In genomic region chr11:75462253-75462783, GRCm38 (mm10) we compare ENCODE assay signal across 8 mouse cellular contexts. TPM values are rescaled to one million over a fixed set of nuclear protein-coding genes. Genes with fewer than 3 reads are reported as not detected.
DNase-seq lines count a peak whose midpoint lies in the region; ATAC-seq and TF ChIP-seq lines count a peak whose summit lies in the region.

No protein-coding gene starts in this region.

- H3K36me3 ChIP-seq in MEL (ENCODE audit: control insufficient read depth in 1 of 2, insufficient read depth in 2 of 2, low read length in 2 of 2) = peaks cover 0 to 23% of the 10 kb centered on the region in 2 experiments; a peak in 2 of 4 replicates
- no peaks in the 10 kb centered on the region for H3K36me3 ChIP-seq in forebrain, embryonic 11.5 days (ENCODE audit: control insufficient read depth, insufficient read depth, low read length)
- H3K36me3 ChIP-seq in spleen, adult 2 months (ENCODE audit: control insufficient read depth, insufficient read depth, low read length) = no peaks in the 10 kb centered on the region; the same call in 1 of the 2 replicates

- peaks cover 8% of the 10 kb centered on the region; the same call in 1 of the 2 replicates for H3K79me2 ChIP-seq in MEL (ENCODE audit: control insufficient read depth, insufficient read depth, low read length, poor library complexity)

- H3K27me3 ChIP-seq in MEL (ENCODE audit: control insufficient read depth in 1 of 2, insufficient read depth in 2 of 2, low read length in 2 of 2) = no peaks in the 10 kb centered on the region
- no peaks in the 10 kb centered on the region for H3K27me3 ChIP-seq in forebrain, embryonic 11.5 days (ENCODE audit: control insufficient read depth, insufficient read depth, low read length)
- H3K27me3 ChIP-seq in spleen, adult 2 months (ENCODE audit: control insufficient read depth, insufficient read depth, low read length) = no peaks in the 10 kb centered on the region

- H3K4me2 ChIP-seq in forebrain, embryonic 11.5 days (ENCODE audit: low read depth, low read length, severe bottlenecking) = peak overlapping the region; percentile 91

- 5% methylated on average over 15 of the region's 16 CpGs for WGBS in forebrain, embryonic 11.5 days
- 10% methylated on average over 15 of the region's 16 CpGs for WGBS in spleen, adult 2 months

- no peaks in the 10 kb centered on the region for H3K9me3 ChIP-seq in MEL (replicated peaks; ENCODE audit: insufficient read depth, low read length)
- H3K9me3 ChIP-seq in forebrain, embryonic 11.5 days (ENCODE audit: control insufficient read depth, low read length) = no peaks in the 10 kb centered on the region

- no peak for ATAC-seq in forebrain, embryonic 11.5 days (replicated peaks; ENCODE audit: low FRiP score)
- peak; percentile 21; the same call in 1 of the 2 replicates for ATAC-seq in megakaryocyte progenitor cell, adult 5-6 weeks (replicated peaks; ENCODE audit: poor library complexity)

- peak overlapping the region; percentile 74 for H3K27ac ChIP-seq in MEL (ENCODE audit: control insufficient read depth, low read depth, low read length)
- 0 out of 2 replicates have a peak overlapping the region, but pooled peaks have one; percentile 18 for H3K27ac ChIP-seq in forebrain, embryonic 11.5 days (ENCODE audit: low read depth, low read length)
- H3K27ac ChIP-seq in spleen, adult 2 months (ENCODE audit: insufficient read depth, low read length) = peak overlapping the region; percentile 66

- peaks cover 5 to 32% of the 10 kb centered on the region in 2 experiments for H3K4me1 ChIP-seq in MEL (ENCODE audit: control insufficient read depth in 1 of 2, insufficient read depth in 2 of 2, low read length in 2 of 2)
- peaks cover 16% of the 10 kb centered on the region for H3K4me1 ChIP-seq in forebrain, embryonic 11.5 days (replicated peaks; ENCODE audit: control insufficient read depth, insufficient read depth, low read length)
- H3K4me1 ChIP-seq in spleen, adult 2 months (ENCODE audit: control insufficient read depth, insufficient read depth, insufficient read length) = peaks cover 25% of the 10 kb centered on the region; the same call in 1 of the 2 replicates

- TF ChIP-seq RAD21 in MEL (IDR thresholded peaks at IDR 0.05; ENCODE audit: low read depth, low read length) = no peak

- peak overlapping the region; percentile 61 to 77 for H3K4me3 ChIP-seq in MEL (ENCODE audit: control insufficient read depth in 1 of 2, insufficient read depth in 1 of 2, low read depth in 2 of 2, low read length in 2 of 2)
- peak overlapping the region; percentile 60 for H3K4me3 ChIP-seq in forebrain, embryonic 11.5 days (ENCODE audit: low read depth, low read length)
- peak overlapping the region; percentile 67 for H3K4me3 ChIP-seq in spleen, adult 2 months (ENCODE audit: extremely low read depth, insufficient read depth, insufficient read length)

- no peak for TF ChIP-seq CTCF in MEL (IDR thresholded peaks at IDR 0.05 in 2 of 3, conservative IDR thresholded peaks at IDR 0.05 in 1 of 3; ENCODE audit: control insufficient read depth in 1 of 3, insufficient read depth in 1 of 3, low read depth in 2 of 3, low read length in 3 of 3, poor library complexity in 1 of 3, severe bottlenecking in 1 of 3)
- TF ChIP-seq CTCF in spleen, adult 2 months (IDR thresholded peaks at IDR 0.05; ENCODE audit: extremely low read depth, insufficient read depth, insufficient read length, insufficient replicate concordance) = no peak

- peak in 1 of 2 experiments; percentile 40; a peak in 1 of 4 replicates for TF ChIP-seq EP300 in MEL (IDR thresholded peaks at IDR 0.05; ENCODE audit: low read depth in 1 of 2, low read length in 2 of 2)

- DNase-seq in MEL (ENCODE audit: low read depth, low spot score) = peak; percentile 91
- DNase-seq in brain, adult 2 months (ENCODE audit: low read depth, low spot score) = peak; percentile 47
- peak; percentile 75 for DNase-seq in forebrain, embryonic 11.5 days (ENCODE audit: low spot score)
- DNase-seq in heart, postnatal 25 days (ENCODE audit: low spot score) = peak; percentile 89
- DNase-seq in left cerebral cortex, postnatal 36 days (ENCODE audit: low spot score in 2 of 2) = peak; percentile 35 to 37
- peak in 1 of 2 experiments; percentile 35 for DNase-seq in spleen, adult 2 months (ENCODE audit: low read depth in 1 of 2, low spot score in 2 of 2)
- no peak for DNase-seq in right cerebral cortex, adult 2 months (ENCODE audit: low spot score in 2 of 2)

- peak; percentile 29 to 47; a peak in 2 of 4 replicates for TF ChIP-seq POLR2A in MEL (IDR thresholded peaks at IDR 0.05; ENCODE audit: control insufficient read depth in 1 of 2, insufficient read depth in 1 of 2, low read depth in 1 of 2, low read length in 2 of 2, poor library complexity in 1 of 2)
- TF ChIP-seq POLR2A in spleen, adult 2 months (IDR thresholded peaks at IDR 0.05; ENCODE audit: low read depth, low read length) = no peak

- peak overlapping the region; percentile 77 for H3K9ac ChIP-seq in MEL (ENCODE audit: control insufficient read depth, low read depth, low read length, poor library complexity, severe bottlenecking)
- peak overlapping the region; percentile 51 for H3K9ac ChIP-seq in forebrain, embryonic 11.5 days (ENCODE audit: low read length)

- intact Hi-C loops in heart, postnatal 25 days (cut with DNase I) = loop anchor here (5.0 kb wide), 1 partner anchor 115 kb away; the partner anchor contains the start of genes Rpa1 and Smyd4
- intact Hi-C loops in left cerebral cortex, postnatal 36 days (cut with DNase I) = loop anchor here (5.0 kb wide), 2 partner anchors 115 to 270 kb away; partner anchors contain the start of genes Dph1, Rpa1, Rtn4rl1 and Smyd4

TF ChIP-seq in MEL, 35 proteins besides CTCF, POLR2A, EP300 and RAD21 (continues in another document):
- TF ChIP-seq CHD2 (IDR thresholded peaks at IDR 0.05; ENCODE audit: low read length) = no peak
- no peak for TF ChIP-seq POLR2AphosphoS5 (IDR thresholded peaks at IDR 0.05; ENCODE audit: borderline replicate concordance, low read depth, low read length)
- no peak for TF ChIP-seq BHLHE40 (IDR thresholded peaks at IDR 0.05; ENCODE audit: borderline replicate concordance, low read depth, low read length)
- TF ChIP-seq GABPA (IDR thresholded peaks at IDR 0.05; ENCODE audit: low read depth, low read length) = no peak
- 0 out of 2 replicates have a peak, but pooled peaks have one; percentile 71 for TF ChIP-seq MAZ (IDR thresholded peaks at IDR 0.05; ENCODE audit: low read depth, low read length)
- TF ChIP-seq HCFC1 (IDR thresholded peaks at IDR 0.05; ENCODE audit: low read depth, low read length) = no peak

RNA-seq across cellular contexts. Expression of gene Tlcd2, which starts 0.8 kb away (rescaled TPM):
- total RNA-seq in MEL (2012; rRNA removed) = 0.50 and 1.0 TPM in 2 replicates
- under 1 TPM in 1 of 2 experiments, not detected in 1; 0.86 TPM for polyA plus RNA-seq in MEL (2012; ENCODE audit: insufficient read depth in 1 of 2, insufficient read length in 2 of 2, low read depth in 1 of 2, low replicate concordance in 2 of 2, missing spikeins in 1 of 2)
- polyA plus RNA-seq in forebrain, embryonic 11.5 days (2014; fragmentation: Nextera tagmentation; extraction: Ambion mirVana) = 9.5 TPM in 2 replicates
- total RNA-seq in heart, postnatal 25 days (2021) = 1 to 10 TPM; 7.9 to 8.1 TPM
- total RNA-seq in left cerebral cortex, postnatal 36 days (2021) = under 1 TPM in 1 of 2 experiments, not detected in 1; 0.47 TPM
- 16.3 and 16.5 TPM in 2 replicates for total RNA-seq in megakaryocyte progenitor cell, adult 5-6 weeks (2015)
- total RNA-seq in megakaryocyte progenitor cell, adult 5-6 weeks (2017) = 17.9 and 28.3 TPM in 2 replicates
- polyA plus RNA-seq in spleen, adult 2 months (2012; rRNA removed) = 6.9 and 8.4 TPM in 2 replicates

RNA-seq across cellular contexts. Expression of gene Wdr81, which starts 7.8 kb away (rescaled TPM):
- 7.0 and 7.6 TPM in 2 replicates for total RNA-seq in MEL (2012; rRNA removed)
- polyA plus RNA-seq in MEL (2012; ENCODE audit: insufficient read depth in 1 of 2, insufficient read length in 2 of 2, low read depth in 1 of 2, low replicate concordance in 2 of 2, missing spikeins in 1 of 2) = 10 to 100 TPM in 1 of 2 experiments, not detected in 1; 13.9 TPM
- 6.3 and 6.5 TPM in 2 replicates for polyA plus RNA-seq in forebrain, embryonic 11.5 days (2014; fragmentation: Nextera tagmentation; extraction: Ambion mirVana)
- total RNA-seq in heart, postnatal 25 days (2021) = 1 to 10 TPM; 7.7 to 9.1 TPM
- 10 to 100 TPM; 20.1 to 20.4 TPM for total RNA-seq in left cerebral cortex, postnatal 36 days (2021)
- total RNA-seq in megakaryocyte progenitor cell, adult 5-6 weeks (2015) = 7.1 and 8.0 TPM in 2 replicates
- 5.7 and 8.0 TPM in 2 replicates for total RNA-seq in megakaryocyte progenitor cell, adult 5-6 weeks (2017)
- polyA plus RNA-seq in spleen, adult 2 months (2012; rRNA removed) = 34.4 and 46.3 TPM in 2 replicates

RNA-seq across cellular contexts. Expression of gene Serpinf2, which starts 22.9 kb away (rescaled TPM):
- total RNA-seq in MEL (2012; rRNA removed) = not detected in 2 replicates
- polyA plus RNA-seq in MEL (2012; ENCODE audit: insufficient read depth in 1 of 2, insufficient read length in 2 of 2, low read depth in 1 of 2, low replicate concordance in 2 of 2, missing spikeins in 1 of 2) = under 1 TPM in 1 of 2 experiments, not detected in 1; 0.07 TPM
- polyA plus RNA-seq in forebrain, embryonic 11.5 days (2014; fragmentation: Nextera tagmentation; extraction: Ambion mirVana) = not detected in 2 replicates
- not detected for total RNA-seq in heart, postnatal 25 days (2021)
- under 1 TPM in 1 of 2 experiments, not detected in 1; 0.22 TPM for total RNA-seq in left cerebral cortex, postnatal 36 days (2021)
- total RNA-seq in megakaryocyte progenitor cell, adult 5-6 weeks (2015) = 0.20 TPM in 1 of 2 replicates, not detected in the other
- total RNA-seq in megakaryocyte progenitor cell, adult 5-6 weeks (2017) = not detected in 2 replicates
- 0.25 and 0.75 TPM in 2 replicates for polyA plus RNA-seq in spleen, adult 2 months (2012; rRNA removed)

RNA-seq across cellular contexts. Expression of gene Prpf8, which starts 24.3 kb away (rescaled TPM):
- 214 and 234 TPM in 2 replicates for total RNA-seq in MEL (2012; rRNA removed)
- 100 to 1,000 TPM; 276 to 644 TPM for polyA plus RNA-seq in MEL (2012; ENCODE audit: insufficient read depth in 1 of 2, insufficient read length in 2 of 2, low read depth in 1 of 2, low replicate concordance in 2 of 2, missing spikeins in 1 of 2)
- 133 TPM in 2 replicates for polyA plus RNA-seq in forebrain, embryonic 11.5 days (2014; fragmentation: Nextera tagmentation; extraction: Ambion mirVana)
- 10 to 100 TPM; 78.7 to 89.4 TPM for total RNA-seq in heart, postnatal 25 days (2021)
- 100 to 1,000 TPM; 127 to 138 TPM for total RNA-seq in left cerebral cortex, postnatal 36 days (2021)
- 147 and 148 TPM in 2 replicates for total RNA-seq in megakaryocyte progenitor cell, adult 5-6 weeks (2015)
- 93.5 and 107 TPM in 2 replicates for total RNA-seq in megakaryocyte progenitor cell, adult 5-6 weeks (2017)
- 64.2 and 72.8 TPM in 2 replicates for polyA plus RNA-seq in spleen, adult 2 months (2012; rRNA removed)

RNA-seq across cellular contexts. Expression of gene Serpinf1, which starts 39.8 kb away (rescaled TPM):
- not detected in 2 replicates for total RNA-seq in MEL (2012; rRNA removed)
- polyA plus RNA-seq in MEL (2012; ENCODE audit: insufficient read depth in 1 of 2, insufficient read length in 2 of 2, low read depth in 1 of 2, low replicate concordance in 2 of 2, missing spikeins in 1 of 2) = under 1 TPM in 1 of 2 experiments, not detected in 1; 0.36 TPM
- 53.6 and 69.3 TPM in 2 replicates for polyA plus RNA-seq in forebrain, embryonic 11.5 days (2014; fragmentation: Nextera tagmentation; extraction: Ambion mirVana)
- total RNA-seq in heart, postnatal 25 days (2021) = 10 to 100 TPM; 26.3 to 26.9 TPM
- 10 to 100 TPM; 13.9 to 18.7 TPM for total RNA-seq in left cerebral cortex, postnatal 36 days (2021)
- total RNA-seq in megakaryocyte progenitor cell, adult 5-6 weeks (2015) = 99.9 and 117 TPM in 2 replicates
- total RNA-seq in megakaryocyte progenitor cell, adult 5-6 weeks (2017) = 70.7 and 92.3 TPM in 2 replicates
- 9.7 and 12.6 TPM in 2 replicates for polyA plus RNA-seq in spleen, adult 2 months (2012; rRNA removed)

Comparison
In these comparisons a context has a peak if more than half of its experiments do, and no peak if none do; other contexts are left out.
1. DNase-seq: peak in MEL (single experiment), brain, adult 2 months (single experiment), forebrain, embryonic 11.5 days (single experiment), heart, postnatal 25 days (single experiment) and left cerebral cortex, postnatal 36 days (2 of 2); none in right cerebral cortex, adult 2 months (0 of 2).
2. H3K27ac ChIP-seq: peak in every context shown above with its lines; median percentile 74 in MEL; 66 in spleen, adult 2 months; 18 in forebrain, embryonic 11.5 days.
3. Peak in every context shown above with its lines, with median percentiles within 50 percentile points of each other: H3K4me3 ChIP-seq.